Mouse (Mus musculus) midbrain, embryonic 10.5 days (tissue): ENCODE measurements at regions not wholly inside any gene's neighbourhood (a gene's known extent, or its start where the extent isn't known, plus 50 kb on each side); places are given as distances from the start of the nearest gene placed in this dataset.

Experiments
- DNase-seq: peaks from one replicate; pipeline ENCODE4 v3.0.0-alpha.2; 2017; ENCODE audit warnings: low spot score
- H3K27ac ChIP-seq: fragments of 300-500 bp; sonication (generic); replicated peaks from 2 replicates; pipeline ENCODE4 v1.5.1; 2016; ENCODE audit warnings: mild to moderate bottlenecking
- H3K27me3 ChIP-seq: fragments of 300-500 bp; sonication (generic); 2 replicates; pipeline ENCODE4 v1.6.1; 2016; ENCODE audit warnings: low read depth, mild to moderate bottlenecking; ENCODE audit not compliant: poor library complexity, severe bottlenecking
- H3K36me3 ChIP-seq: fragments of 300-500 bp; sonication (generic); 2 replicates; pipeline ENCODE4 v1.6.1; 2016; ENCODE audit warnings: mild to moderate bottlenecking, moderate library complexity
- H3K4me1 ChIP-seq: fragments of 300-500 bp; sonication (generic); 2 replicates; pipeline ENCODE4 v1.6.1; 2016
- H3K4me3 ChIP-seq: fragments of 300-500 bp; sonication (generic); 2 replicates; pipeline ENCODE4 v1.5.1; 2016; ENCODE audit warnings: mild to moderate bottlenecking, moderate library complexity
- H3K9me3 ChIP-seq: fragments of 300-500 bp; sonication (generic); replicated peaks from 2 replicates; pipeline ENCODE4 v1.6.1; 2016; ENCODE audit warnings: mild to moderate bottlenecking
- WGBS: fragments of 180-500 bp; shearing (Covaris S2); methylation state at CpG from one replicate; pipeline ENCODE4 v1.1.7; 2016; 5-methylcytosine and 5-hydroxymethylcytosine counted together

- WGBS, result 88% methylated on average over 4 of the region's 4 CpGs
Measured at GRCm38 (mm10) chr2:72752624-72753176, 227.5 kb downstream of the Sp3 start.

DNA sequence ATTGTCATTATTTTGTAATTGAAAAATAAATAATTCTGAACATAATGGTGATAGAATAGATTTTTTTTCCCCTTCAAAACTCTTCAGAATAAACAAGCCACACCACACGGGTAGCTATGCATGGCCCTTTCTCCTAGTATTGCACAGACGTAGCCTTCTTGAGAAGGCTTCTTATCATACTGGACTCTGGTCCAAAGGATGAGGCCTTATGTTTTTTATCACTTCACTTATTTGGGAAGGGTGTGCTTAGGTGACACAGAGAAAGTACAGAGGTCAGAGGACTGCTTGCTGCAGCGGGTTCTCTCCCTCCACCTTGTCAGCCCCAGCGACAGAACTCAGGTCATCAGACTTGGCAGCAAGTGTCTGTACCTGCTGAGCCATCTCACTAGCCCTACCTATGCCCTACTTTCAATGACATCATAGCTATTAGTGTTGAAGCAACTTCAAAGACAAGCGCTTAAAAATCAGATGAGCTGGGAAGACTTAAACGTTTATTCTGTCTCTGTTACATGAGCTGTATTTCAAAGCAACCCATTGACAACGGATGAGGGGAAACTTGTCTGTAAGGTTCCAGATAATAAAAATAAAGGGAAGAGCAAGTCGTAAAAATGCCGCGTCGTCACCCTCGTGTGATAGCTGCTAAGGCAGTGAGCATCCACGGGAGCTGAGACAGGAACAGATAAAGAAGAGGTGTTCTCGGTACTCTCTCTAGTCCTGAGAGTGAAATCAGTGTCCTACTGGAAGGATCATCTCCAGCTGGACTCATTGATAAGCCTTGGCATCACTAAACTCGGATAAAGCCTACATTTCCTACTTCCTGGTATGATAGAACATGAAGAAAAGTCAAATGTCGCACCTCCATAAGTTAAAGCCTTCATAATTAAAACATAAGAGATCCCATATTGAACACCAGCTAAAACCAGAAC lies 226.2 kb downstream of the Sp3 start:
- Histone ChIP-seq H3K27ac (no peak overlapping the region), H3K27me3 (no peaks in the 10 kb centered on the region), H3K4me1 (no peaks in the 10 kb centered on the region), H3K4me3 (no peak overlapping the region), H3K36me3 (no peaks in the 10 kb centered on the region), H3K9me3 (no peaks in the 10 kb centered on the region)
- no peak for DNase-seq
- 93% methylated on average over 16 of the region's 16 CpGs for WGBS

More at GRCm38 (mm10) chr2:72752624-72753176, 227.5 kb downstream of the Sp3 start:
- no peak for DNase-seq
- H3K36me3 ChIP-seq, result no peaks in the 10 kb centered on the region
- no peak overlapping the region for H3K27ac ChIP-seq
- no peaks in the 10 kb centered on the region for H3K27me3 ChIP-seq
- no peaks in the 10 kb centered on the region for H3K4me1 ChIP-seq
- H3K4me3 ChIP-seq, result no peak overlapping the region
- H3K9me3 ChIP-seq, result no peaks in the 10 kb centered on the region

DNA sequence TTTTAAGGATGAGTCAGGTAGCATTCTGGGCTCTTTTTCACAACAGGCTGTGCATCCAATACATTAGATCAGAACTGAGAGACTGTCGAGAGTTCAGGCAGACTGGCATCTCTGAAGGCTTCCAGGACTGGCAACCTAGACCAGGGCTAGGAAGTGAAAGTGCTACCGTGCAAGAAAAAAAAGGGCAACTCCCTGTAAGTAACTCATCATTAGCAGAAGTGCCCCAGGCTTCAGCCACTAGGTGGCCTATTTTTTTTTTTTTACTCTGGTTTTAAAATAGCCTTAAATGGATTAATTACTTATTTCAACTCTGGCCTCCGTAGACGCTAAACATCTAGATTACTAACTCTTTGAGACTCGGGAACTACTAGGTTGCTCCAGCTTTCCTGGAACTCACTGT lies 216.8 kb downstream of the Sp3 start:
- no peak for DNase-seq
- Histone ChIP-seq H3K4me1 (no peaks in the 10 kb centered on the region), H3K9me3 (no peaks in the 10 kb centered on the region), H3K4me3 (no peak overlapping the region), H3K27me3 (no peaks in the 10 kb centered on the region), H3K27ac (no peak overlapping the region), H3K36me3 (no peaks in the 10 kb centered on the region)
- 92% methylated on average over 5 of the region's 5 CpGs for WGBS

GRCm38 (mm10) chr2:72769030-72769630 lies 211.1 kb downstream of the Sp3 start:
- Histone ChIP-seq H3K36me3 (no peaks in the 10 kb centered on the region), H3K9me3 (no peaks in the 10 kb centered on the region), H3K4me3 (no peak overlapping the region), H3K27me3 (no peaks in the 10 kb centered on the region), H3K4me1 (no peaks in the 10 kb centered on the region), H3K27ac (no peak overlapping the region)
- 85% methylated on average over 11 of the region's 11 CpGs for WGBS
- DNase-seq, result no peak

- Histone ChIP-seq H3K27ac (no peak overlapping the region), H3K36me3 (no peaks in the 10 kb centered on the region), H3K4me3 (no peak overlapping the region), H3K27me3 (no peaks in the 10 kb centered on the region), H3K9me3 (no peaks in the 10 kb centered on the region), H3K4me1 (no peaks in the 10 kb centered on the region)
- 90% methylated on average over 4 of the region's 4 CpGs for WGBS
- DNase-seq, result no peak
Measured at GRCm38 (mm10) chr2:72773401-72773800, 206.8 kb downstream of the Sp3 start.

GRCm38 (mm10) chr2:72777330-72777729 lies 202.9 kb downstream of the Sp3 start:
- WGBS, result 56% methylated on average over 3 of the region's 3 CpGs
- peak; percentile 19 for DNase-seq

DNA sequence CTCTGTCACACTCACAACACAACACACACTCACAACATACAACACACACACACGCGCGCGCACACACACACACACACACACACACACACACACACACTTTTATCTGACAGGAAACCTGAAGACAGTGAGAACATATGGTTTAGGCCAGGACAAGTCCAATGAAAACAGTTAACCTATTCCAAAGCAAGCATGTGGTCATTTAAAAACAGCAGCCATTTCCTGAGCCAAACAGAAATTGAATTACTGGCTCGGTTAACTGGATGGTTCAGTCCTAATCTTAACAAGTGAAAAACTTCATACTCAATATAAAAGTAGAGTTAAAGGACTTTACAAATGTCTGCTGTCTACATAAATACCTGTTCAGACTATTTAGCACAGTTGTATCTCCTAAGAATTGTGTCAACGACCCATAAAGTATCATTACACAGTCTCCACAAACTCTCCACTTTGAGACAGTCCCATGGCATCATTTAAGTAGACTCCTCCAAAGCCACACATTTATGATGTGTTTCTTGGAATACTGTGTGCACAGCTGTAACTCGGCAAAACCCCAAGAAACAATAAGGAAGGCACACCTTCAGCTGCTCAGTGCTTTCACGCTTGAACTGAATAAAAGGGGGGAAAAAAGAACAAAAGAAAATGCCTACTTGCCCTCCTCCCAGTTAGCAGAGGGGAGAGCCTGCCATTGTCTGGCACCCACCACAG lies 202.3 kb downstream of the Sp3 start:
- H3K27ac ChIP-seq, result no peak overlapping the region
- 84% methylated on average over 8 of the region's 8 CpGs for WGBS
- H3K9me3 ChIP-seq, result no peaks in the 10 kb centered on the region
- DNase-seq, result no peak
- peaks cover 2% of the 10 kb centered on the region; the same call in 1 of the 2 replicates for H3K4me1 ChIP-seq
- no peaks in the 10 kb centered on the region for H3K36me3 ChIP-seq
- no peaks in the 10 kb centered on the region for H3K27me3 ChIP-seq
- no peak overlapping the region for H3K4me3 ChIP-seq

More at GRCm38 (mm10) chr2:72777330-72777729, 202.9 kb downstream of the Sp3 start:
- Histone ChIP-seq H3K9me3 (no peaks in the 10 kb centered on the region), H3K4me3 (no peak overlapping the region), H3K27me3 (no peaks in the 10 kb centered on the region), H3K27ac (no peak overlapping the region), H3K36me3 (no peaks in the 10 kb centered on the region), H3K4me1 (peaks cover 2% of the 10 kb centered on the region; the same call in 1 of the 2 replicates)

DNA sequence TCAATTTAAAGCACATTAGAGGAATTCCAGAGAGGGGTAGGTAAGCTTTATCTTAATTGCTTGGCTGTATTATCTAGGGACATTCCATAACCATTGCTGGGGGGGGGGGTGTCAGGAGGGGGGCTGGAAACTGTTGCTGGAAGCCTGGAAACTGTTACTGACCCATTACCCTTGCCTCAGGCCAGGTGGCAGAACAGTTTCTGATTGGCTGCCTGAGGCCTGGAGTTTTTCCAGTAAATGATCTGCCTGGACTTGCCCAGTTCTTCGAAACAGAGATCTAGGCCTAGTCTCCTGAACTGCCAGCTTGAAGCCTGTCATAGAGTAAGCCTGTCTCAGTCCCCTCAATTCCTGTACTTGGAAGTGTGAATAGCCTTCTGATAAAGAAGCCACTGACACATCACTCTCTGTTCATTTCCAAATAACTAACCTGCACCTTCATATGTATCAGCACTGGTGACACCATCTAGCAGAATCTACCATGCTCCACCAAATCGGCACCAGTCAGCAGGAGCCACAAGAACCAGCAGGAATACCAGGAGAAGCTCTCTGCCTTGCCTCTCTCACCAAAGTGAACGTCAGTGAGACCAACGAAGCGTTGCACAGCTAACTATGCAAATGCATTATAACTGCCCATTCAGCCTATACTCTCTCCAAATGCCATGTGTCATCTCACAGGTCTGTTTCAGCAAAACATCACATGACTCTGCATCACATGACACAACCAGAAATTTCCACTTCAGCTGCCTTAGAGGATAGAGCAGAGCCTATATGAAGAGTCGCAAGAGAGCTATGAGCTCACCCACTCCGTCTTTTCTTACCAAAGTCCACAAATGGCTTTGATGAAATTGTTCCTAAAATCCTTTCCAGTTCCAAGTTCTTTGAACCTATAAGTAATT lies 200.7 kb downstream of the Sp3 start:
- 91% methylated on average over 7 of the region's 7 CpGs for WGBS
- Histone ChIP-seq H3K4me1 (peaks cover 2% of the 10 kb centered on the region; the same call in 1 of the 2 replicates), H3K27ac (no peak overlapping the region), H3K27me3 (no peaks in the 10 kb centered on the region), H3K9me3 (no peaks in the 10 kb centered on the region), H3K36me3 (no peaks in the 10 kb centered on the region), H3K4me3 (no peak overlapping the region)
- no peak for DNase-seq

- Histone ChIP-seq H3K4me3 (no peak overlapping the region), H3K27ac (no peak overlapping the region; the same call in 1 of the 2 replicates), H3K27me3 (no peaks in the 10 kb centered on the region), H3K4me1 (peaks cover 16% of the 10 kb centered on the region), H3K36me3 (no peaks in the 10 kb centered on the region), H3K9me3 (no peaks in the 10 kb centered on the region)
- 83% methylated on average over 15 of the region's 15 CpGs for WGBS
- no peak for DNase-seq
Measured at GRCm38 (mm10) chr2:72781369-72782275, 198.6 kb downstream of the Sp3 start.

GRCm38 (mm10) chr2:72782355-72782754 lies 197.9 kb downstream of the Sp3 start:
- Histone ChIP-seq H3K36me3 (no peaks in the 10 kb centered on the region), H3K9me3 (no peaks in the 10 kb centered on the region), H3K27ac (no peak overlapping the region), H3K27me3 (no peaks in the 10 kb centered on the region), H3K4me3 (no peak overlapping the region), H3K4me1 (peaks cover 17% of the 10 kb centered on the region)
- no peak for DNase-seq
- WGBS, result 83% methylated on average over 7 of the region's 7 CpGs

- no peak for DNase-seq
- Histone ChIP-seq H3K4me3 (no peak overlapping the region), H3K9me3 (no peaks in the 10 kb centered on the region), H3K4me1 (peaks cover 17% of the 10 kb centered on the region), H3K27me3 (no peaks in the 10 kb centered on the region), H3K27ac (0 out of 2 replicates have a peak overlapping the region, but pooled peaks have one; percentile 2), H3K36me3 (no peaks in the 10 kb centered on the region)
- 82% methylated on average over 8 of the region's 8 CpGs for WGBS
Measured at GRCm38 (mm10) chr2:72785365-72786043, 194.7 kb downstream of the Sp3 start.
